Mouse (Mus musculus) hindbrain, embryonic 10.5 days (tissue): Measurements from ENCODE around the gene Emg1. TPM values are rescaled to one million over a fixed set of nuclear protein-coding genes. Genes with fewer than 3 reads are reported as not detected.

Experiments used
- DNase-seq: peaks from one replicate; pipeline ENCODE4 v3.0.0-alpha.2; 2017; ENCODE audit warnings: low spot score
- H3K27ac ChIP-seq: fragments of 300-500 bp; sonication (generic); 2 replicates; pipeline ENCODE4 v1.5.1; 2016; ENCODE audit warnings: mild to moderate bottlenecking, moderate library complexity
- H3K27me3 ChIP-seq: fragments of 300-500 bp; sonication (generic); 2 replicates; pipeline ENCODE4 v1.6.1; 2016; ENCODE audit warnings: mild to moderate bottlenecking; ENCODE audit not compliant: poor library complexity, insufficient read depth, severe bottlenecking
- H3K36me3 ChIP-seq: fragments of 300-500 bp; sonication (generic); 2 replicates; pipeline ENCODE4 v1.6.1; 2016; ENCODE audit warnings: mild to moderate bottlenecking, moderate library complexity
- H3K4me1 ChIP-seq: fragments of 300-500 bp; sonication (generic); replicated peaks from 2 replicates; pipeline ENCODE4 v1.6.1; 2016; ENCODE audit warnings: mild to moderate bottlenecking
- H3K4me3 ChIP-seq: fragments of 300-500 bp; sonication (generic); 2 replicates; pipeline ENCODE4 v1.5.1; 2016; ENCODE audit warnings: mild to moderate bottlenecking, moderate library complexity
- H3K9me3 ChIP-seq: fragments of 300-500 bp; sonication (generic); 2 replicates; pipeline ENCODE4 v1.6.1; 2016; ENCODE audit warnings: mild to moderate bottlenecking, moderate library complexity
- WGBS: fragments of 180-500 bp; shearing (Covaris S2); methylation state at CpG from one replicate; pipeline ENCODE4 v1.1.7; 2016; 5-methylcytosine and 5-hydroxymethylcytosine counted together
- polyA plus RNA-seq: library from polyadenylated mRNA; unstranded; fragments of >200 nt; fragmentation: Nextera tagmentation; extraction: Ambion mirVana; gene quantifications from 2 replicates; pipeline ENCODE4 v1.2.1, GENCODE M21; 2016

Emg1 gene
- polyA plus RNA-seq, 1 experiment from 2014 or later, result 215 TPM

GRCm38 (mm10) chr6:124746654-124747632 is 35.0 kb upstream of the Emg1 start:
- Histone ChIP-seq H3K4me3 (peak overlapping the region; percentile 68), H3K9me3 (no peaks in the 10 kb centered on the region), H3K27ac (peak overlapping the region; percentile 95), H3K36me3 (peaks cover 79% of the 10 kb centered on the region), H3K27me3 (no peaks in the 10 kb centered on the region), H3K4me1 (peaks cover 41% of the 10 kb centered on the region)
- WGBS, result 87% methylated on average over 7 of the region's 7 CpGs
- no peak for DNase-seq

DNA sequence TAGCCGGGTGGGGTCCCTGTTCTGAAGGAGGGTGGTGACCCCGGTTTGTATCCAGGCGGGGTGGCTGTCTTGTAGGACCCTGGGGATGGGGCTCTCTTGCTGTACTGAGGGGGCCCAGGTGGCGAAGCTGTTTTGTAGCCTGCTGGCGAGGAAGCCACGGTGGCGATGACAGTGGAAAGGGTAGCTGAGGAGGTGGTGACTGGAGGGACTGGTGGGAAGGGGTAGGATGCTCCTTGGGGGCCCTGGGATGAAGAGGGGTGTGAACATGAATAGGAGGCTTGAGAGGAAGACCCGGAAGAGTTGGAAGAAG is 34.3 kb upstream of the Emg1 start:
- Histone ChIP-seq H3K4me3 (peak overlapping the region; percentile 68), H3K27me3 (no peaks in the 10 kb centered on the region), H3K27ac (peak overlapping the region; percentile 95), H3K4me1 (peaks cover 47% of the 10 kb centered on the region), H3K36me3 (peaks cover 75% of the 10 kb centered on the region), H3K9me3 (no peaks in the 10 kb centered on the region)
- no peak for DNase-seq
- WGBS, result 17% methylated on average over 8 of the region's 8 CpGs

DNA sequence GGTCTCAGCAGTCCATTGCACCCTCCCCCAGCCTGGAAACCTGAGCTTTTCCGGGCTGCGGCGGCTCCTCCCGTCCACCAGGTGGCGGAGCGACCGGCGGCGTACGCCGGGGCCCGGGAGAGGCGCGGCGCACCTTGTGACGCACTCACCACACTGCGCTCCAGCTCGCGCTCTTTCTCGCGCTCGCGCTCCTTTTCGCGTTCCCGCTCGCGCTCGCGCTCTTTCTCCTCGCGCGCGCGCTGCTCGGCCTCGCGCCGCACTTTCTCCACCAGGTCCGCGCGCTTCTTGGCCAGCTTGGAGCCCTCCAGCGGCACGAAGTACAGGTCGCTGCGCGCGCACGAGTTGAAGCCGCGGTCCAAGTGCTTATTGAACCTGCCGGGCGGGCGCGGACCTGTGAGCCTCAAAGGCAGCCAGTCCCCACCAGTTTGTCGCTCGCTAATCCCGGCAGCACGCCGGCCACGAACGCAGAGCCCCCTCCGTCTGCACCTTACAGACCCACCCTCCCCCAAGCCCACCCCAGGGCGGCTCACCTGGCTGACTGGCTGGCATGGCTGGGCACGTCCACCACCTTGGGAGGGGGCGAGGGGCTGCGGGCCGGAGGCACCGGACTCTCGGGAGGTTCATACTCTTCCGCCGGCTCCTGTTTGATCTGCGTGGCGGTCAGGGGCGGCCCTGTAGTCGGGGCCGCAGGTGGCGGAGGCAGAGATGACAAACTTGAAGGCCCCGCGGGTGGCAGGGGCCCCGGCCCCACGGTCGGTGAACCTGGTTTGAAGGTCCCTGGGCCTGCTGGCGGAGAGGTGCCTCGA is 33.7 kb upstream of the Emg1 start:
- DNase-seq, result peak; percentile 93
- H3K27me3 ChIP-seq, result no peaks in the 10 kb centered on the region
- H3K4me1 ChIP-seq, result peaks cover 48% of the 10 kb centered on the region
- H3K4me3 ChIP-seq, result peak overlapping the region; percentile 68
- H3K36me3 ChIP-seq, result peaks cover 71% of the 10 kb centered on the region
- 1% methylated on average over 85 of the region's 85 CpGs for WGBS
- no peaks in the 10 kb centered on the region for H3K9me3 ChIP-seq
- peak overlapping the region; percentile 95 for H3K27ac ChIP-seq

DNA sequence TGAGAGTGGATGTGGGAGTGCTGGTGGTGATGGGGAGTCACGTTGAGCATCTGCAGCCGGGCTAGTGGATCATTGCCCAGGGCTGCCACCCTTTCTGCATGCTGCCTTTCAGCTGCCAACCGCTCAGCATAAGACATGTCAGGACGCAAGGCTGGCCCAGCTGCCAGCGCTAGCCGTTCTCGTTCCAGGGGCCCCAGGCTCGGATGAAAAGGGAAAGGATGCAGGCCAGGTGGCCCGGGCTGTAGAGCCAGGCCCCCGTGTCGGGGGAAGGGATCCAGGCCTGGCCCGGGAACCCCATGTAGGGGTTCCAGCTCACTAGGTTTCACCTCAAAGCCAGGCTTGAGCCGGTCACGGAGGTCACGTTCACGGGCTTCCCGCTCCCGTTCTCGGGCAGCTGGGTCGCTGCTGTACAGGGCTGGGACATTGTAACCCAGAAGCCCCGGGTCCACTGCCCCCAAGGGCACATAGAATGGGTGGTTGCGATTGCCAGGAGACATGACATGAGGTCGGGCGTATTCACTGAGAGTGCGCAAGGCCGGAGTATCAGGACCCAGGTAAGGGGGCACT is 32.9 kb upstream of the Emg1 start:
- Histone ChIP-seq H3K27me3 (no peaks in the 10 kb centered on the region), H3K4me3 (peak overlapping the region; percentile 68), H3K4me1 (peaks cover 55% of the 10 kb centered on the region), H3K9me3 (no peaks in the 10 kb centered on the region), H3K27ac (peak overlapping the region; percentile 95), H3K36me3 (peaks cover 63% of the 10 kb centered on the region)
- DNase-seq, result no peak
- 72% methylated on average over 26 of the region's 26 CpGs for WGBS

DNA sequence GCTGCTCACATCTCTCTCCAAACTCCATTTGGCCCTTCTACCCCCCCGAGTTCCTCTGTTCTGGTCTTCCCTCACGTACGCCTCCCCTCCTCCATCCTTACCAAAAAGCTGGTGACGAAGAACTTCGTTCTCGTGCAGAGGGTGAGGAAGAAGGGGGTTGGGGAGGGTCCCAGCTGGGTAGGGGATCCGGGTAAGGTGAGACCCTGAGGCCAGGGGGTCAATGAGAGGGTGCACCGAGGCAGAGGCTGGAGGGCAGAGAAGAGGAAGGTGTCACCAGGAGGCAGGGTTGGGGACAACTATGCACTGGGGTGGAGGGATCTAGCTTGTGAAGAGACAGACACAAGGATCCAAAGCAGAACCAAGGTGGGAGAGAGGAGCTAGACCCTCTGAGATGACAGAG is 31.7 kb upstream of the Emg1 start:
- no peaks in the 10 kb centered on the region for H3K27me3 ChIP-seq
- peaks cover 51% of the 10 kb centered on the region for H3K36me3 ChIP-seq
- H3K27ac ChIP-seq, result no peak overlapping the region
- whole genome bisulfite sequencing, result 90% methylated on average over 8 of the region's 8 CpGs
- no peak overlapping the region for H3K4me3 ChIP-seq
- DNase-seq, result no peak
- no peaks in the 10 kb centered on the region for H3K9me3 ChIP-seq
- peaks cover 67% of the 10 kb centered on the region for H3K4me1 ChIP-seq

DNA sequence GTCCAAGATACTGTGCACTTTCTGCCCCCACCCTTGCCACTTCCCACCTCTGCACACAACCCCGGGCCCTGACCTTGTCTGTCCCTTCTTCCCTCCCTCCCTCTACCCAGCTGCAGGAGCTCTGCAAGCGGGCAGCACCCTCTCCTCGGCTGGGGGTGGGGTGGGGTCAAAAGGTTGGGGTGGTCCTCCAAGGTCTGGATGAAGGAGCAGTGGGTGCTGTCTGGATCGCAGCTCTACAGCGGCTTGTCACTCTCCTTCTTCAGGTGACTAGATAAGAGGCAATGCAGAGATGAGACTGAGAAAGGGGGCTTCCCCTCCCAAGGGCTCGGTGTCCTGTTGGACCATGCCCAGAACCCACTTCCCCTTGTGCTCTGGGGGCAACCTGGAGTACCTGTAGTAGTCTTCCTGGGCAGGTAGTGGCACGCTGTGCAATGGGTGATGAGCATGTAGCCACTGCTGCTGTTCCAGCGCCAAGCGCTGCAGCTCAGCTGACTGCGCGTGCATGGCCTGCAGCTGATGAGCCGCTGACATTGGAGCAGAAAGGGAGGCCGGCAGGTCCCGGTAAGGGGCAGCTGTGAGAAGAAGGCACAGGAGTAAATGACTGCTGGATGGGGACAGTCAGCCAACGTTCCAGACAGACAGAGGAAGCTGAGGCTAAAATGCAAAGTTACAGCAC is 31.0 kb upstream of the Emg1 start:
- Histone ChIP-seq H3K9me3 (no peaks in the 10 kb centered on the region), H3K4me1 (peaks cover 72% of the 10 kb centered on the region), H3K27ac (peak overlapping the region; percentile 40; the same call in 1 of the 2 replicates), H3K27me3 (no peaks in the 10 kb centered on the region), H3K36me3 (peaks cover 44% of the 10 kb centered on the region), H3K4me3 (no peak overlapping the region; the same call in 1 of the 2 replicates)
- WGBS, result 90% methylated on average over 15 of the region's 15 CpGs
- DNase-seq, result no peak

DNA sequence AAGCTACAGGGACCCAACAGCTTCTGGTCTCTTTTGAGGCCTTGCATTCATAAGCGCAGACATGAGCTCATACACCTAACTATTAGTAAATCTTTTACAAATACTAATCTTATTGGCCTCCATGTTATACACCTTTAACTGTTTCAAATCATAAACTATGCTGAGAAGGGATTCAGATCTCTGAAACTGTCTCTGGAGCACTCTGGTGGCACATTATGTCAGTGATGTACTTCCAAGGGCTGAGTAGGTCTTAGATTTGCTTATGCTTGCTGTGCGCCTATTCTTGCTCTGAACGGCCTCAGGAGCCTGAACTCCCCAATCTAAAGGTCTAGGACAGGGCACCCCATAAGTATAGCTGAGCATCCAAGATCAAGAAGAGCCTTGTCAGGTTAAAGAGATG is 29.9 kb upstream of the Emg1 start:
- H3K4me3 ChIP-seq, result peak overlapping the region; percentile 77
- peaks cover 66% of the 10 kb centered on the region for H3K4me1 ChIP-seq
- H3K9me3 ChIP-seq, result no peaks in the 10 kb centered on the region
- DNase-seq, result no peak
- H3K27me3 ChIP-seq, result no peaks in the 10 kb centered on the region
- WGBS, result 69% methylated on average over 3 of the region's 3 CpGs
- peak overlapping the region; percentile 99 for H3K27ac ChIP-seq
- H3K36me3 ChIP-seq, result peaks cover 33% of the 10 kb centered on the region

DNA sequence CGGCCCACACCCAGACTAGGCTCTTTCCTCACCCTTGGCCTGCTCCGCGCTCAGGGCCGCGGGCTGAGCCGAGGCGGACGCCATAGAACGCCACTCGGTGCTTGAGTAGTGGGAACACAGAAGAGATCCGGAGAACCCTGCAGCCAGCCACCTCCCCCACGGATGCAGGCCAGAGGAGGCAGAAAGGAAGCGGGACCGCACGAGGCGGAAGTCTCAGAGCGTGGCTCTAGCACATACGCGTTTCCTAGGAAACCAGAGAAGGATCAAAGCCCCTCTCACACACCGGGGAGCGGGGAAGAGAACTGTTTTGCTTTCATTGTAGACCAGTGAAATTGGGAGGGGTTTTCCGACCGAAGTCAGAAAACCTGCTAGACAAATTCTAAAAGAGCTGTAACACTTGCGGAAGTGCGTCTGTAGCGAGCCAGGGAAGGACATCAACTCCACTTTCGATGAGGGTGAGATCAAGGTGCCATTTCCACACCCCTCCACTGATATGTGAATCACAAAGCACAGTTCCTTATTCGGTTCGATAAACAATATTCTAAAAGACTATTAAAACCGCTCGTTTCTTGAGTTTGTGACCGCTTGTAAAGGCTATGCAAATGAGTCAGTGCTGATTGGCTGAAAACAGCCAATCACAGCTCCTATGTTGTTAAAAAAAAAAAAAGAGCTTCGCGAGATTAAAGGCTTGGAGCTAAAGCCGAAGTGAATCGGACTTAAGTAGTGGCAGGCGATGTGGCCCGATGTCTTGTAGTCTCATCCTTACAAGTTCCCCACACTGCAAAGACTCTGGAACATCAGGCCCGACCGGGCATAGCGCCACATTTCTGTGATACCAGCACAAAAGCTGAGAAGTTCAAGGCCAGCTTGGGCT is 29.1 kb upstream of the Emg1 start, which contains the start of gene Grcc10:
Gene Grcc10, minus strand, starts transcription at position 487 of the 874 bp plus-strand sequence.
- DNase-seq, result peak; percentile 96
- Histone ChIP-seq H3K36me3 (peaks cover 29% of the 10 kb centered on the region), H3K4me1 (peaks cover 59% of the 10 kb centered on the region), H3K9me3 (no peaks in the 10 kb centered on the region), H3K27ac (peak within 1 kb of the TSS; percentile 99), H3K4me3 (peak within 1 kb of the TSS; percentile 77), H3K27me3 (no peaks in the 10 kb centered on the region)
- WGBS, result under 1% methylated on average over 41 of the region's 41 CpGs

DNA sequence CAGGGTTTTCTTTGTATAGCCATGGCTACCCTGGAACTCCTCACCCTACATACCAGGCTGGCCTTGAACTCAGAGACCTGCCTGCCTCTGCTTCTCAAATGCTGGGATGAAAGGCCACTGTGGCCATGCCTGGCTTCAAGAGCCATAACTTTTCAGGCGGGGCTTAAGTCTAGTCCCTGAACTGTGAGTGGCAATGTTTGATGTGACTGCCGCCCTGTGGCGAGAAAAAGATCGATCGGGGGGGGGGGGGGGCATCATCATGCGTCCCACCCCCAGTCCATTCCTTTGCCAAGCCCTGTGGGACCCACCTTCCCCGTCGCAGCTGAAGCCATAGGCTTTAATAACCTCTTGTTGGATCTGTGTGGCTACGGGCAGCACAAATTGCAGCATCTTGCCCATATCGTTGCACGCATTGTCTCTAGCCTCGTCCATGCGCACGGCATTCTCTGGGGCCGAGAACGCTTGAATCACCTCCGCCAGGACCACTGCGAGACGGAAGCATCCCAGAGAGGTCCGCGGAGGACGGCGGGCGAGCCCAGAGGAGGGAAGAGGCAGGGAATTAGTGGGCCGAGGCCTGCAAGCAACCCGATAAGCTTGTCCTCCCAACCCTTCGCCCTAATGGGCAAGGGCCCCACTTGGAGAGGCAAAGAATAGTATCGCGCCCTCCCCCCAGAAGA is 28.4 kb upstream of the Emg1 start:
- no peak for DNase-seq
- no peaks in the 10 kb centered on the region for H3K27me3 ChIP-seq
- peak overlapping the region; percentile 77 for H3K4me3 ChIP-seq
- H3K4me1 ChIP-seq, result peaks cover 51% of the 10 kb centered on the region
- H3K36me3 ChIP-seq, result peaks cover 29% of the 10 kb centered on the region
- no peaks in the 10 kb centered on the region for H3K9me3 ChIP-seq
- H3K27ac ChIP-seq, result peak overlapping the region; percentile 99
- under 1% methylated on average over 29 of the region's 29 CpGs for WGBS

- 88% methylated on average over 10 of the region's 10 CpGs for WGBS
- no peak for DNase-seq
- Histone ChIP-seq H3K27ac (peak overlapping the region; percentile 99), H3K4me1 (peaks cover 43% of the 10 kb centered on the region), H3K4me3 (peak overlapping the region; percentile 77), H3K36me3 (peaks cover 19% of the 10 kb centered on the region), H3K27me3 (no peaks in the 10 kb centered on the region), H3K9me3 (no peaks in the 10 kb centered on the region)
Observed at GRCm38 (mm10) chr6:124739231-124739796, 27.3 kb upstream of the Emg1 start.

GRCm38 (mm10) chr6:124738511-124739023 is 26.6 kb upstream of the Emg1 start, which contains the start of gene Ptpn6:
Gene Ptpn6, minus strand, starts transcription at chr6:124738714.
- Histone ChIP-seq H3K36me3 (peaks cover 11% of the 10 kb centered on the region), H3K27me3 (no peaks in the 10 kb centered on the region), H3K9me3 (no peaks in the 10 kb centered on the region), H3K4me3 (peak within 1 kb of the TSS; percentile 77), H3K4me1 (peaks cover 43% of the 10 kb centered on the region), H3K27ac (peak within 1 kb of the TSS; percentile 99)
- peak; percentile 35 for DNase-seq
- 25% methylated on average over 15 of the region's 15 CpGs for WGBS
